Mouse (Mus musculus) c-Kit-positive CD71-positive TER-119-negative erythroid progenitor cells, embryonic 14.5 days (primary cell): ENCODE data around the gene Plpp3.

Experiments used
- DNase-seq: peaks from one replicate; pipeline ENCODE4 v3.0.0-alpha.2; 2013; ENCODE audit warnings: low read depth

Plpp3 gene

DNA sequence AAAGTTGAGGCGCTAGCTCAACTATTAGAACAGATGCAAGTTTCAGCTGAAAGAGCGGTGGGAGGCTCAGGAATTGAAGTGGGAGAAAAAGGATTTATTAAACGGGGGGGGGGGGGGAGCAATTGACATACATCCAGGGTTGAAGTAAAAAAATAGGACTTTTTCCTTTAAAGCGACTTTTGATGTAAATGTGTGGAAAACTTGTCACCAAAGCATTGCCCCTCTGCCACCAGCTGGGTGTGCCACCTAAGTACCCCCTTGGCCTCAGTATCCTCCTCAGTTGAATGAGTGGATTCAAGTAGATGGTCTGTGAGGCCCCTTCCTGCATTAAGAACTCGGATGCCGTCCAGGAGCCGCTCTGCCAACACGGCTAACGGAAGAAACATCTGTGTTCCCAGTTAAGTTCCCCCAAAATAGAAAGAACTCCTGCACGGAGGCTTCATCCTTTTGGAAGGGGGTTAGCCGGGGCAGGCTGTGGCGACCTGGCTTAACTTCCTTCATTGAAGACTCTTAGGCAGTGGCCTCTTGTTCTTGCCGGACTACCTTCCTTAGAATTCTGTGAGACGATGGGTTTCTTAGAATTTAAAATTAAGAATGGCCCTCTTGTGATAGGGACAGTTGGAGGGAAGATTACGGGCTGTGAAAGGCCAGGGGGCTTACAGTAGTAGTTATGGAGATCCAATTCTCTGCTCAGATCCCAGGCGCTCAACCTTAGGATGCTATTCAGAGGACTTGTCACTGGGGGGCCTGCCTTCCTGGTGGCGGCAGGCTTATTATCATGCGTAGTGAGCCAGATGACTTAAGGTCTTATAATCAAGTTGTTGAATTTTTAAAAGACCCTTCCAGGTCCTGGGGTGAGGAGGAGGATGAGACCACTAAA, 1.7 kb downstream of the Plpp3 start:
- DNase-seq: no peak

DNA sequence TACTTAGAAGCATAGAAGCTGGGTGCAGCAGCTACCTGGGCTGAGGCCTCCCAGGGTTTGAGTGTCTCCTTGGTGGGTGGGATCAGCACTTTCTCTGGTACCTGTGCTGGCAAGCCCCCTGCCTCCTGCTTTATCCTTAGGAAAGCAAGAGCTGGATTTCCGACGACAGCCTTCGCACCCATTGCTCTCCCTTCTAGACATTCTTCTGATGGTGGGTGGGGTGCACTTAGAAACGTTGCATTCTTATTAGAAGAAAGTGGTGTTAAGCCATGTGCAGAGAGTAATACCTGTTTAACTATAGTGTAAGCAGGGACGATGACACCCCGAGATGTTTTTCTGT, 2.4 kb downstream of the Plpp3 start:
- DNase-seq: no peak

DNA sequence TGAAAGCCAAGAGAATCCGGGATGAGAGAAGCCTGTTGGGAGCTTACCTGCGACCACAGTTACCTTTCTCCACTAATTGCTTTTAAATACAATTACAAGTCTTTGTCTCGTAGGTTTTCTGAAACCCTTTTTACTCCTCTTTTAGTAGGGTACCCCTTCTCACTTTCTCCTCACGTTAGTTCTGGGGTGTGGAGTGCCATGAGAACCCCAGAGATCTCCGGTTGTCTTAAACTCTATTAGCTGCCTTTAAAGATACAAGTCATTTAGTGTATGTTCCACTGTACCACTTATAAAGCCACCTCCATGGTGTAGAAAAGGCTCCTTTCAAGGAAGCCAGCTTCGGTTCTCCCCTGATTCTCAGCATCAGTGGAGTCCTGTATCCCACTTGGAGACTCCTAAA, 3.3 kb downstream of the Plpp3 start:
- DNase-seq: no peak

DNA sequence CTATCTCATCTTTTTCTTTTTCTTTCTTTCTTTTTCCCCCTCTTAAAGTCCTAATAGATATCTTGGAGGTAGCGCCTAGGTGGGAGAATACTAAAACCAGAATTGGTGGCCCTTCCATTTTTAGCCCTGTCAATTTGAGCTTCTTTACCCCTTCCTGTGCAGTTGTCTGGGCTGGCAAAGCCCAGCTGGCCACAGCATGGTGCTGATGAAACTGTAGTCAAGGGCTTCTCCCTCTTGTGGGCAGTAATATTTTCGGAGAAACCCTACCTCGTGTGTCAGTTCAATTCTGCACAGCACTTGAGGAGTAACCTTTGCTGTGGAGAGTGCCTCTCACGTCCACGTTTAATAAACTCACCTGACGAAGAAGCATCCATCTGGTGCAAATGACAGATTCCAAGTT, 4.9 kb downstream of the Plpp3 start:
- no peak for DNase-seq

DNA sequence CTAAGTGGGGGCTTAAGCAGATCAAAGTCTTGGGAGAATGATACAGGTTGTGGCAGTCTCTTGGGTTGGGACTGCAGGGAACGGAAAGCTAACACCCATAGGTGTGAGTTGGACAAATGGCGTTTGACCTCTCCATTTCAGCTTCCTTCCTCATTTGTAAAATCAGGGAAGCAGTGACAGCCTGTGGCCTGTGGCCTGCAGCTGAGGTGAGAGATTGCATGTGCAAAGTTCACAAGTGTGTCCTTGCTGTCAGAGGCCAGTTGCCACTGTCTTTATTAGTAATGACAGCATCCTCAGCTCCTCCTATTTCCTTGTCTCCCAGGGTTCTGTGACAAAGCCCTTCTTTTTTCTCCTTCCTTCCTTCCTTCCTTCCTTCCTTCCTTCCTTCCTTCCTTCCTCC, 5.5 kb downstream of the Plpp3 start:
- no peak for DNase-seq

DNA sequence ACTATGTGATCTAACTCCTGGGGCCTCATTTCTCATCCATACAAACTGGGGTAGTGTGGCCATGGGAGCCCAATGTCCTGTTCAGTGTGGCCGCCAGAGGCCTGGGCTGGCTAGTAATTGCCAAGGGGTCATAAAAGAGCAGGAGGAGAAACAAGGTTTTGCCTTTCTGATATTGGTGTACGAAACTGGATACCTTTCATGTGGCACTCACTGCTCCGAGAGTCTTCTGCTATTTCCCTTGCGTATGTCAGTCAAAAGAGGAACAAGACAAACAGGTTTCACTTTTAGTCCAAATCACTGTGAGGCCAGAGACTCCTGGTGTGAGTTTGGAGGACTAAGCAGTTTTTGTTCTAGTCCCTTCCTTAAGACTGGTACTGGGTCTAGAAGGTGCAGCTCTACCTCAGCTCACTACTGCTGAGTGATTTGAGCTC, 6.8 kb downstream of the Plpp3 start:
- no peak for DNase-seq

DNA sequence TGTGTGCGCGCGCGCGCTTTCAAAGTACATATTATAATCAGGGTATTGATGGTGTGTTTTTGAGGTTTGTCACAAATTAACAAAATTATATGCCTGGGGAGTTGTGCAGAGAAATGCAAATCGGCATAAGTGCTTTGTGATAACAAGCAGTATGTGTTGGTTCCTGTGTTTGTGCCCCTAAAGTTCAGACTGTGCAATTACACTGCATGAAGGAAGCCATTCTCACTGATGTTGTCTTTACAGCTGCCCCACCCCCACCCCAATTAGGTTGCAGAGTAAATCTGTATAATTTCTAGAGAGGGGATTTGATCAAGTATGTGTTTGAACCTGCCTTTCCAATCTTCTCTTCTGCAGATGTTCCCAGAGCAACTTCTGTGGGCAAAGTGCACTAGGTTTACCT, 7.8 kb downstream of the Plpp3 start:
- no peak for DNase-seq

DNA sequence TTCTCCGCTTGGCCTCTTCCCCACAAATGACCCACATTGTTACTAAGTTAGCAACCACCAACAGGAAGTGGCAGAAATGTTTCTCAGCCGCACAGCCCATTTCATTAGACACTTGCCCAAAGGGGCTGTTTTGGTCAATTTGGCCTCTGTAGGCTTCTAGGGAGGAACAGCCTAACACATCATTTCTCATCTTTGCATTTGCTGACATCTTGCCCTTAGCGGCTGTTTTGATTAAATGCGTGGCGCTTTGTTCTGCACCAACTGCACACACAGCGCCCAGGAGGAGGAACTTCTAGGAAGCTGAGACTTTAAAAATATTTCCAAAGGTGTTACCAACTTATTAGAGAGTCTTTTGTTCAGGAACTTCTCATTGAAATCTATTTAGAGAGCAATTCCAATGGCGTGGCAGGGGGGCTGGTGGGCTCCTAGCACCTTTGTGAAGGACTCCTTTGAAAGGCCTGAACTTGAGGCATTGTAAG, 12.0 kb downstream of the Plpp3 start:
- DNase-seq: no peak

DNA sequence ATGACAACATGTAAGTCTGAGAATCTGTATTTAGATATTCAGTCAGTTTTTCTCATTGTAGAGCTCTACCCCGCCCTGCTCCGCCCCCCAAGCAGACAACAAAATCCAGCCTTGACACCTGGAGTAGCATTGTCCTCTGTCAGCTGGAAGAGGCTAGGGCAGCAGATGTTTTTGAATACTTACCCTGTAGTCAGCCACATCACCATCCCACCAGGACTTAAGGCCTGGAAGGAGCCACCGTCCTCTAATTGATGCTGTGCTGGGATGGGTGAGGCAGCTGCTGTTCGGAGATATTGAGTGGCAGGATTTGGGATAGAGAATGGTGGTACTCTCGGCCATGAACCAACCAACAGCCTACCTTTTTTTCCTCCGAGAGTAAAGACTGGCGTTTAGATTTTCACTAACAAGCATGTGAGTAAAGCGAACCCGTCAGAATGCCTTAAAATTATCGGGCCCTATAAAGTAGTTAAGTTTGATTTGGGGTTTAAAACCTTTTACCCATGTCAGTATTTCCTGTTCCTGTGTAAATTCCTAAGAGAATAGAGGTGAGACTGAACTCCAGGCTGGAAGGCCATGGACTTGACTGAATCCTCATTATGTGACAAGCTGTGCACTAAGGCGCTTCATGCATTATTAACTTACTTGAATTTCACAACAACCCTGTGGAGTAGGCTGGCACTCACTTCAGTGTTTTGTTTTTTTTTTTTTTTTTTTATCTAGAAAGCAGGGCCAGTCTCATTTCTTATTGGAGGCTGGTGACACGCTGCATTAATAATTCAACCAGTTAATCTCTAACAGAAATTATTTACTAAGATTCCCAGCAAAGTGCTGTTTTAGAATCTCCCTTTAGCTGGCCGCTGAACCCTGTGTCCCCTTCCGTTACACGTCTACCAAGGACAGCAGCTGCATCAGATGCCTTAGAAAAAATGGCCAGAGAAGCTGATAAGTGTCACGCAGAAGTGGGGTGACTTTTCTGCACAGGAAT, 13.0 kb downstream of the Plpp3 start:
- no peak for DNase-seq

DNA sequence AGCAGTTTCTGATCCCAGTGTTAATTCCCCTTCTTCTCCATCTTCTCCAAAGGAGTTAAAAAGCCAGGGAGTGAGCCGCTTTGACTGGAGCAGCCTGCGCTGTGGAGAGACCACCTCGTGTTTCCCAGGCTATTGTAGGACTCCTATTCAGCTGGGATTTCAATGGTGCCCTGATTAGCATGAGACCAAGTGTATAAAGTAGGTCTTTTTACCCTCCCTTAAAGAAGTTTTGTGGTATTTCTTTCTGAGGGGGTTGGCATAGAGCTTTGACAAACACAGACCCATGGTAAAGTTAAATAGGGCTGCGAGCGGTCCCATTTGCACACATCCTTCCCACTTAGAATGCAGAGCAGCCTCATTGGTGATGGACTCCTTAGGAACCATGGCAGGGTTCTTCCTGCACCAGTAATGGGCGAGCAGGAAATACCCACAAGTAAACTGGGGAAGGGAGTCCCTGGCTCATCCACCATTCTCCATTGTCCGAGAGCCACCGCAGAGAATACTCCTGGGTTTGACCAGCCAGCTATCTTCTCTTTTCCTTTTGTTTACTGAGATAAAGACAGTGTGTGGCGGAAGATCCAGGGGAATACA, 13.8 kb downstream of the Plpp3 start:
- DNase-seq: no peak

DNA sequence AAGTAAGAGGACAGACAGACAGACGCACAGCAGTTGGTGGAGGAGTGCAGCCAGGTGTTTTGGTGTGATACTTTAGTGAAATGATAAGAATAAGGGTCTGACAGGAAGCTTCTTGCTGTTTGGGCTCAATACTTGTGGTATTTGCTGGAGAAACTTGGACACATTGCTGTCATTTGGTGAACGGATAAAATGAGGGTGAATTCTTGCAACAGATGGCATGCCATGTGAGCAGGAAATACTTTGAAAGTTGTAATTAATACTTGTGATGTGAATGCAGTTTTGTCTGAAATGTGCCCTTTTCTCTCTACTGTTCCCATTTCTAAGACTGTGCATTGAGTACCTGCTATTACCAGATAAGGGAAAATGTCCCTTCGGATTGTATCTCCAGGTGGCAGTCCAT, 14.3 kb downstream of the Plpp3 start:
- DNase-seq: no peak

DNA sequence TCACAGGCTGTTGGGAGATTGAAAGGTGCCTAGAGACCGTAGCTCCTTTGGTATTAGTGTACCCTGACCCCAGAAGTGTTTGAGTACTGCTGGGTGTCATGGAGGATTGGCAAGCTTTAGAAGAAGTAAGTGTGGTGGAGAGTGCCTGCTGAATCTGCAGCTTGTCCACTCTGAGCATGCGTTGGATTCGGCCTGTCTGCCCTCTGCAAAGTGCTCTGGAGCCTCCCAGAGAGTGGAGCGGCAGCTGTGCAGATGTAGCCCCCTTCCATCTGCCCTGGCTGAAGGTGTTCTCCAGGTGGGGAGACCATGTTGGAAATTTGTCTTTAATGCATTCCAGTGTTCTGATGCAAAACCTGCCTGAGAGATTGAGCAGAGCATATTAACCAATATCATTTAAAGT, 17.6 kb downstream of the Plpp3 start:
- no peak for DNase-seq

DNA sequence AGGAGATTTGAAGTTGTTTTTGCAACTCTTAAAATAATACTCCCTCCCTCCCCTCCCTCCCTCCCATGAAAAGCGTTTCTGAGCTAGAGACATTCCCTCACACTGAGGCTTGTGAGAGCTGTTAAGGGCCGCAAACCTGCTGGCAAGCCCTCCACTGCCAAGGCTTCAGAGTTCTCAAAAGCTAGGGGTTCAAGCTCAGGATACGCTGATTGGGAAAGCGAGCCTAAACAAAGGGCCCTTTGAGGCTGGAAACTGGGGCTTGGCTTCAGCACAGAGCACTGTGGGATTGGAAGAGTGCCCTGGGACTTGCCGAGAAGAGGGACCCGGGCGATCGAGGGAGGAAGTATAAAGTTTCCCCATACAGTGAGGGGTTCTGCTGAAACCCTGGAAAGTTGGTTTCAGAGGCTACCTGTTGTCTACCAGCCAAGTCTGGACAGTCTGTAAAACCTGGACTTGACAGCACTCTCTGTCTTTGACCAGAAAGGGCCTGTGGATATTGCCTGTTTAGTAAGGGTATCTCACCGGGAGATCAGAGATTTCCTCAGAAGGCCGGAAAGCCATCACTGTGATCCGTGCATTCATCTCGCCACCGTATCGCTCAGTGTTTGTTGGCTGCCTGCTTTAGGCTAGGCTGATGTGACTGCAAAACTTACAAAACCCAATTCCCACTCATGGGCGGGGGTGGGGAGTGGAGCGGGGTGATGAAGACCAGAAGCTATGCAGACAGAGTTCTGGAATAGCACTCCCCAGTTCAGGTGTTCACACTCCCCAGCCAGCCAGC, 18.3 kb downstream of the Plpp3 start:
- DNase-seq: no peak

DNA sequence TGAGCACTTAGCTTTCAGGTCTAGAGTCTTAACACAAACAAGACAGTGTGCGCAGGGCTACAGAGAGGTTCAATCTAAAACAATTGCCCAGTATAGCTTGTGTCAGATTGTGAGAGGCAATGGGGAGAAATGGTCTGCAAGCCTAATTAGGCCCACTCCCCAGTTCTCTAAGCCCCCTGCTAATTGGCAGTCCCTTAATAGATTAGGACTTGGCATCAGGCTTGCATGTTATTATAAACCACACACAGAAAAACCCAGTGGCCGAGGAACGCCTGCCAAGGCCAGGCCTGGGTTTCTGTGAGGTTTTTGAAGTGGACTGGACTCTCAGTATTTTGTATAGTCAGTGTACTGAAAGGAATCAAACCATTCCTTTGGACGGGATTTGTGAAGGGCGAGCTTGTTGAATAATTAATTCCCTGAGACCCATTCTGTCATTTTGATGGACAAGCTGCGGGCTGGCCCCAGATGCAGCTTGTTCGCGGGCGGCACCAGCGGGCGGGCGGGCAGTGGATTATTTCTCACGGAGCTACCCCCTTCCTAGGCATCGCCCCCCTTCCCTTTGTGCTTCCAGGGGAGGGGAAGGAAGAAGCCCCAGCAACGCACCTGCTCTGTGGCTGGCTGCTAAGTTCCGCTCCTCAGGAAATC, 24.0 kb downstream of the Plpp3 start:
- DNase-seq: no peak

DNA sequence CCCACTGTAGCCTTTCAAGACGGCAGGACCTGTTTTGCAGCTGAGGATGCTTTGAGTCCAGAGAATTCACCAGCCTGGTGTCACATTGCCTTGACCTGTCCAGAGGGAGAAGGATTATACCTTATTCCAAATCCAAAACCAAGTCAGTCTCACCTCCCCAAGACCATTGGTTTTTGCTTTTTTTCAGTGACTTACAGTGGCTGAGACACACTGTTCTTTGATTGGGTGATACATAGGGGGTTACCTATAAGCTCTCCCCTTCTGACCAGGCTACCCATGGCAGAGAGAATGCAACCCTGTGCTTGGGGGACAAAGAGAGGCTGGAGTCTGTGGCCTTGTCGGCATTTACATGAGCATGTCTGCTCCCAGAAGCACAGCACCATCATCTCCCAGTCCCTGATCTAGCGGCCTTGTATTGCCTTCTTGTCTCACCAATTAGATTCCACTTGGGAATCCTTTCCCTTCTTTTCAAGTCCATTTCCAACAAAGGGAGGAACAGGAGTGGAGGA, 24.6 kb downstream of the Plpp3 start:
- DNase-seq: no peak

DNA sequence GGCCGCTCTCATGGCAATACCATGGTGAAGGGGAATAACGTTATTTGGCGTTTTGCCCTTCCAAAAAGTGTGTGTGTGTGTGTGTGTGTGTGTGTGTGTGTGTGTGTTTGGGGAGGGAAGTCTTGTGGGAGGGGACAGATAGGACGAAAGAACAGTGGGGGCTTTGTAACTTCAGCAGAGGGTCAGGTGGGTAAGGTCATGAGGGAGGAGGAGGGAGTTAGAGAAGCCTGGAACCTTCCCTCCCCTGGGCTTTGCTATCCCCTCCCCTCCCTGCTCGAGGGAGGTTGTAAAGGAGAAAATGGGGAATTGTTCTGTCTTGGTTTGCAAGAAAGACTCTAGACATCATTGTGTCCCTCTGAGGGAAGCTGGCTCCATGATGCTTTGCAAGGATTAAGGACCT, 25.1 kb downstream of the Plpp3 start:
- DNase-seq: no peak

DNA sequence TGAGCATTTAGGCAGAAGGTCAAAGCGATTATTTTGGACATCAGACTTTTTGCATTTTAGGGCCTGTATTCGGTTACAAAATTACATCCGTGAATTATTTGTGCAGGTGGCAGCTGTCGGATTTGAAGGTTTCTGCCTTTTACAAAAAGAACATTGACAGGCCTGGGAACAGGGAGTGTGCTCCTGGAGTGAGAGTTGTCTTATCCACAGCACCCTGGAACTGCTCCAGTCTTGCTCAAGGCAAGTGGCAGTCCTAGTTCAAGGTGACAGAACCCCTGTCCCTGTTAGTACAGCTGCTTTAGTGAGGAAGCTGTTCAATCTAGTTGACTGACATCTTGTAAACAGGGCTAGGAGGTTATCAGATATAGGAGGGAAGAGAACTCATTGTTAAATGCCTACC, 27.3 kb downstream of the Plpp3 start:
- no peak for DNase-seq

DNA sequence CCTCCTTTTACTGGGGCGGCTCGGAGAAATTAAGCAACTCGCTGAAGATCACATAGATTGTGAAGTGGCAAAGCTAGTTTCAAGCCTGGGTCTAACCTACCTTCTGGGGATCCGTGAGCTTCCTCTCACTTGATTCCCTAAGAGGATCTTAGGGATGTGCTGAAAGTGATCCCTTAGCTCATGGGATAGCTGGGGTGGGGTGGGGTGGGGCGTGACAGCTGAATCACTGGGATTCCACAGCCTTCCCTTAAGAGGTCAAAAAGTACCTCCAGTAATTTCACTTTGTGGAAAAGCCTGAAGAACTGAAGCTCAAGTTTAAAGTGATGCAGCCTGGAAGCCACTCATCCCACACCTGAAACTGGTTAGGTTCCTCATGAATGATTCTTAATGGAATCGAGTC, 27.8 kb downstream of the Plpp3 start:
- DNase-seq: no peak

DNA sequence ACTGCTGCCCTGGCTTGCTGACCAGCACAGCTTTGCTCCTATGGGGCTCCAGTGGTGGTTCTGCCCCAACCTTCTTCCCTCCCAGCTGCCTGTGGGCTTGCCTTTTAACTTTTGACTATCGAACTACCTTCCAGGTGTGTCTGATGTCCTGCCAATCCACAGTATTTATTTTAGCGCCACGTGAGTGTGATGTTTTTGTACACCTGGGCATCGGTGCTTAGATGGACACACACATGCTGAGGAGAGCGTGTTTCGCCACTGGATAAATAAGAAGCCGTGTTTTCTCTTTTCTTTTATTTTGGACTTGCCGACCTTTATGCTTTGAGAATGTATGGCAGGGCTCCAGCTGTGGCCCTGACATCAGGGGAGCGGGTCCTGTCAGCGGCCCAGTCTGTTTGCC, 29.5 kb downstream of the Plpp3 start:
- no peak for DNase-seq

DNA sequence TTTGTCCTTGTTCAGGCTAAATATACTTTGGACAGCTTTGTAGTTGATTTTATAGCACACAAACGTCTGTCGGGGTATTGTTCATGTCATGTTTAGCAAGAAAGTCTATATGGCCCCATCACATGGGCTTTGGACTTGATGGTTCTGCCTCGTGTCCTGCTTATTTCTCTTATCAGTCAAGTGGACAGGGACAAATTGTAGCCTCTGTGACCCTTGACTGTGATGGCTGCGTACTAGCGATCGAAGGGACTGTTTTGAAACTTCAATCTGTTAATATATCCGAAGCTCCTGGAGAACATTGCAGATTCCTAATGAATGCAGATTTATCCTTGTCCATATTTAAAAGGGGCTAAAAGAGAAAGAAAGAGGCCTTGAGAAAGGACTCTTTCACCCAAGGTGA, 30.7 kb downstream of the Plpp3 start:
- no peak for DNase-seq

DNA sequence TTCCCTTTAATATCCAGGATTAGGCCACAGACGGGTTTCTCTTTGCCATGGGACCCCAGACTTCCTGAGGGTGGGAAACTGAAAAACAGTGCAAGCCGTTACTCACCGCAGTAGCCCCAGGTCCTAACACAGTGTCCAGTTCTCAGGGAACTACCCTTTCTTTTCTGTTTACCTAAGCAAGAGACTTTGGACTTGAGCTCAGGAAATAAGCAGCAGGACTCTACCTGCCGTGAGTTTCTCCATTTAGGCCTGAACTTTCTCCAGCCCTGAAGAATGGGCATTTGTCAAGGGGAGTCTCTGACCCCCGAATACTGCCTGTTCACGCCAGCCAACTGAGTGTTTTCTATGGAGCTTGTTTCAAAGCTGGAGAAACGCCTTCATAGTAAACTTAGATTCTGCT, 31.7 kb downstream of the Plpp3 start:
- no peak for DNase-seq
